Mouse (Mus musculus) hindbrain, embryonic 10.5 days (tissue): ENCODE measurements around the gene Poldip3. TPM values are rescaled to one million over a fixed set of nuclear protein-coding genes. Genes with fewer than 3 reads are reported as not detected.
A peak's percentile ranks its signal among the peaks of the same experiment; 100 is the strongest.
"Not testable (repeated sequence)": the region's sequence is repeated elsewhere in the genome, so short reads cannot be mapped to it uniquely, and the experiment has no call there.

Experiments
- DNase-seq: peaks from one replicate; pipeline ENCODE4 v3.0.0-alpha.2; 2017; ENCODE audit warnings: low spot score
- H3K27ac ChIP-seq: fragments of 300-500 bp; sonication (generic); 2 replicates; pipeline ENCODE4 v1.5.1; 2016; ENCODE audit warnings: mild to moderate bottlenecking, moderate library complexity
- H3K27me3 ChIP-seq: fragments of 300-500 bp; sonication (generic); 2 replicates; pipeline ENCODE4 v1.6.1; 2016; ENCODE audit warnings: mild to moderate bottlenecking; ENCODE audit not compliant: poor library complexity, insufficient read depth, severe bottlenecking
- H3K36me3 ChIP-seq: fragments of 300-500 bp; sonication (generic); 2 replicates; pipeline ENCODE4 v1.6.1; 2016; ENCODE audit warnings: mild to moderate bottlenecking, moderate library complexity
- H3K4me1 ChIP-seq: fragments of 300-500 bp; sonication (generic); replicated peaks from 2 replicates; pipeline ENCODE4 v1.6.1; 2016; ENCODE audit warnings: mild to moderate bottlenecking
- H3K4me3 ChIP-seq: fragments of 300-500 bp; sonication (generic); 2 replicates; pipeline ENCODE4 v1.5.1; 2016; ENCODE audit warnings: mild to moderate bottlenecking, moderate library complexity
- H3K9me3 ChIP-seq: fragments of 300-500 bp; sonication (generic); 2 replicates; pipeline ENCODE4 v1.6.1; 2016; ENCODE audit warnings: mild to moderate bottlenecking, moderate library complexity
- WGBS: fragments of 180-500 bp; shearing (Covaris S2); methylation state at CpG from one replicate; pipeline ENCODE4 v1.1.7; 2016; 5-methylcytosine and 5-hydroxymethylcytosine counted together
- polyA plus RNA-seq: library from polyadenylated mRNA; unstranded; fragments of >200 nt; fragmentation: Nextera tagmentation; extraction: Ambion mirVana; gene quantifications from 2 replicates; pipeline ENCODE4 v1.2.1, GENCODE M21; 2016

Poldip3 gene
- polyA plus RNA-seq, 1 experiment from 2014 or later = 190 TPM

GRCm38 (mm10) chr15:83145541-83145940 lies 3.6 kb downstream of the Poldip3 start:
- Histone ChIP-seq H3K9me3 (no peaks in the 10 kb centered on the region), H3K4me3 (no peak overlapping the region), H3K27me3 (no peaks in the 10 kb centered on the region), H3K4me1 (peaks cover 32% of the 10 kb centered on the region), H3K27ac (no peak overlapping the region), H3K36me3 (peaks cover 67% of the 10 kb centered on the region)
- DNase-seq = no peak
- 97% methylated on average over 6 of the region's 6 CpGs for WGBS

DNA sequence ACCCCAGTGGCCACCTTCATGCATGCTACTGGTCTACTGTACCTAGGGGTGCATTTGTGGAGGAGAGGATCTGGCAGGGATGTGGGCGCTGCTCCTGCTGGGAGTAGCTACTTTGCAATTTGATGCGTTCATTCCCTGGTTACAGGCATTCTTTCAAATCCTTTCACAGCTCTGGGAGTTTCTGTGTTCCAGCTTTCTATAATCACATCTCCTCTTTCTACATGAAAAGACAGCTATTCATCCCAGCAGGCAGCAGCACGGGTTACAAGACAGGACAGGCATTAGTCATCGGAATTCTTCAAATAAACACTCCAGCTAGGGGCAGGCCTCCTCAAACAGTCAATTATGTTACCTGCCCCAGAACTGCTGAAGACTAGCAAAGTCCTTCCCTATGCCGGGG lies 6.3 kb downstream of the Poldip3 start:
- Histone ChIP-seq H3K36me3 (peaks cover 83% of the 10 kb centered on the region), H3K4me3 (no peak overlapping the region), H3K27me3 (no peaks in the 10 kb centered on the region), H3K27ac (no peak overlapping the region), H3K4me1 (peaks cover 23% of the 10 kb centered on the region), H3K9me3 (no peaks in the 10 kb centered on the region)
- 59% methylated on average over 5 of the region's 5 CpGs for WGBS
- no peak for DNase-seq

DNA sequence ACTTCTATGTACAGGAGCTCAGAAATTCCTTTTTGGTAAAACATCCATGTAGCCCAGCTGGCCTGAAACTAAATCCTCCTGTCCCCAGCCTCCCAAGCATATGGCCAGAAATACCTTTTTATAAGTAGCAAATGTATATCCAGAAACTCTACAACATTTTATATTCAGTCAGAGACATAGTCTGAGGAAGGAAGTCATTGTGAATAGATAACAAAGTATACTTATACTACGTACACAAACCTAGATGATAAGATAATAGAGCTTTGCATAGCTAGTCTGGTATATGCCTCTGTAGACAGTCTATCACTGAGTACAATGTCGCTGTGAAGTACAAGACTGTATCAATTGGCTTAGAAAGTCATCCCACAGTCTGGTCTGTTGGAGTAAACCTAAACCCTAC lies 13.5 kb downstream of the Poldip3 start:
- Histone ChIP-seq H3K27ac (no peak overlapping the region), H3K4me3 (no peak overlapping the region), H3K9me3 (no peaks in the 10 kb centered on the region), H3K36me3 (peaks cover 90% of the 10 kb centered on the region), H3K27me3 (no peaks in the 10 kb centered on the region), H3K4me1 (no peaks in the 10 kb centered on the region)
- 94% methylated on average over 2 of the region's 2 CpGs for WGBS
- DNase-seq = no peak

DNA sequence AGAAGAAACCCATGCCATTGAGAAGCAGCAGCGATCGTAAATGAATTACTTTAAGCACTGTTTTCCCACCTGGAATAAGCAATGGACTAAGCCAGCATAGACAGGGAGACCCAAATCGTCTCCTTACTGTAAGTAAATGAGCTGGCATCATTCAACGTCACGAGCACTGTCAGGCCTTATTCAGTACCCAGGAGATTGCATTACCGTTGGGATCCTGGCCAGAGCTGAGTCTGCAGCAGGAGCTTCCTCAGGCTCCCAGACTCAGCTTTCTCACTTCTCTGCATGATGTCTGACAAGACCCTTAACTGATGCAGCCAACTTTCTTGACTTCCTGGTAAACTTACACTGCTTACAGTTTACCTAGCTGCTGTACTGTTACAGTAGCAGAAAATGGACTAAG lies 14.5 kb downstream of the Poldip3 start:
- 93% methylated on average over 6 of the region's 6 CpGs for WGBS

GRCm38 (mm10) chr15:83129530-83130231 lies 19.5 kb downstream of the Poldip3 start:
- H3K27ac ChIP-seq = no peak overlapping the region
- no peaks in the 10 kb centered on the region for H3K9me3 ChIP-seq
- WGBS = 92% methylated on average over 7 of the region's 7 CpGs
- no peak for DNase-seq
- 0 out of 2 replicates have a peak, but pooled peaks cover 5% of the 10 kb centered on the region for H3K4me1 ChIP-seq
- no peaks in the 10 kb centered on the region for H3K27me3 ChIP-seq
- peaks cover 97% of the 10 kb centered on the region for H3K36me3 ChIP-seq
- no peak overlapping the region for H3K4me3 ChIP-seq

More for the DNA sequence above, 14.5 kb downstream of the Poldip3 start:
- Histone ChIP-seq H3K27ac (no peak overlapping the region), H3K4me1 (no peaks in the 10 kb centered on the region), H3K9me3 (no peaks in the 10 kb centered on the region), H3K4me3 (no peak overlapping the region), H3K36me3 (peaks cover 94% of the 10 kb centered on the region), H3K27me3 (no peaks in the 10 kb centered on the region)
- no peak for DNase-seq

GRCm38 (mm10) chr15:83127037-83127436 lies 22.1 kb downstream of the Poldip3 start:
- WGBS = 73% methylated on average over 3 of the region's 3 CpGs
- not testable (repeated sequence) for H3K27ac ChIP-seq
- H3K36me3 ChIP-seq = peaks cover 77% of the 10 kb centered on the region

GRCm38 (mm10) chr15:83126582-83126981 lies 22.6 kb downstream of the Poldip3 start:
- no peak for DNase-seq
- no peaks in the 10 kb centered on the region for H3K9me3 ChIP-seq
- no peaks in the 10 kb centered on the region for H3K27me3 ChIP-seq
- H3K4me1 ChIP-seq = peaks cover 9% of the 10 kb centered on the region
- no peak overlapping the region for H3K4me3 ChIP-seq
- H3K27ac ChIP-seq = no peak overlapping the region
- WGBS = 92% methylated on average over 9 of the region's 9 CpGs
- peaks cover 72% of the 10 kb centered on the region for H3K36me3 ChIP-seq

More at GRCm38 (mm10) chr15:83127037-83127436, 22.1 kb downstream of the Poldip3 start:
- not testable (repeated sequence) for H3K27me3 ChIP-seq, H3K9me3 ChIP-seq, H3K4me3 ChIP-seq, DNase-seq, H3K4me1 ChIP-seq

GRCm38 (mm10) chr15:83124625-83125024 lies 24.6 kb downstream of the Poldip3 start:
- DNase-seq = no peak
- H3K9me3 ChIP-seq = no peaks in the 10 kb centered on the region
- H3K27me3 ChIP-seq = no peaks in the 10 kb centered on the region
- peaks cover 16% of the 10 kb centered on the region for H3K4me1 ChIP-seq
- no peak overlapping the region for H3K4me3 ChIP-seq
- no peak overlapping the region for H3K27ac ChIP-seq
- WGBS = 71% methylated on average over 5 of the region's 5 CpGs
- H3K36me3 ChIP-seq = peaks cover 61% of the 10 kb centered on the region

- no peaks in the 10 kb centered on the region for H3K27me3 ChIP-seq
- peaks cover 61% of the 10 kb centered on the region for H3K36me3 ChIP-seq
- no peaks in the 10 kb centered on the region for H3K9me3 ChIP-seq
- peak within 1 kb of the TSS; percentile 89 for H3K27ac ChIP-seq
- WGBS = 12% methylated on average over 32 of the region's 32 CpGs
- H3K4me3 ChIP-seq = peak within 1 kb of the TSS; percentile 92
- DNase-seq = peak; percentile 93
- peaks cover 13% of the 10 kb centered on the region for H3K4me1 ChIP-seq
Measured at GRCm38 (mm10) chr15:83122566-83123145, 26.5 kb downstream of the Poldip3 start, which contains the start of gene Rrp7a. Gene Rrp7a, minus strand, starts transcription at chr15:83122801.

- Histone ChIP-seq H3K27me3 (no peaks in the 10 kb centered on the region), H3K4me3 (peak overlapping the region; percentile 92), H3K9me3 (no peaks in the 10 kb centered on the region), H3K27ac (peak overlapping the region; percentile 89), H3K4me1 (peaks cover 12% of the 10 kb centered on the region), H3K36me3 (peaks cover 61% of the 10 kb centered on the region)
- DNase-seq = peak; percentile 70
- WGBS = 5% methylated on average over 43 of the region's 43 CpGs
Measured at GRCm38 (mm10) chr15:83121709-83122565, 27.2 kb downstream of the Poldip3 start.

DNA sequence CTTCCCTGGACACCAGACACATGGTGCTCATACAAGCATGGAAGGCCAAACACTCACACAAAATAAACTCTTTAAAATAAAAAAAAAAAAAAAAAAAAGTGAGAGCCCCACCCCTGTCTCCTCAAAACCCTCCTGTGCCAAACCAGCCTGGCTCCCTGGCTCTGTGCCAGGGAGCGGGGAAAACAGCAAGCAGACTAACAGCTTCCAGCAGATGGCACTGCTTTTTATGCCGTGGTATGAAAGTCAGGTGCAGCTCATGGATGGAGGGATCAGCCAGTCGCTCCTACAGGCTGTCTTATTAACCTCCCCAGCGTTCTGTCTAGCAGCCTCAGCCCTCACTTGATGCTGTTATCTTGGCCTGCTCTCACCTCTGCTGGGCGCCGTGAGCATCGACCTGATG lies 30.8 kb downstream of the Poldip3 start:
- no peaks in the 10 kb centered on the region for H3K9me3 ChIP-seq
- no peaks in the 10 kb centered on the region for H3K27me3 ChIP-seq
- 87% methylated on average over 7 of the region's 7 CpGs for WGBS
- H3K4me1 ChIP-seq = peaks cover 34% of the 10 kb centered on the region
- H3K27ac ChIP-seq = no peak overlapping the region
- peaks cover 68% of the 10 kb centered on the region for H3K36me3 ChIP-seq
- no peak overlapping the region for H3K4me3 ChIP-seq
- DNase-seq = no peak

DNA sequence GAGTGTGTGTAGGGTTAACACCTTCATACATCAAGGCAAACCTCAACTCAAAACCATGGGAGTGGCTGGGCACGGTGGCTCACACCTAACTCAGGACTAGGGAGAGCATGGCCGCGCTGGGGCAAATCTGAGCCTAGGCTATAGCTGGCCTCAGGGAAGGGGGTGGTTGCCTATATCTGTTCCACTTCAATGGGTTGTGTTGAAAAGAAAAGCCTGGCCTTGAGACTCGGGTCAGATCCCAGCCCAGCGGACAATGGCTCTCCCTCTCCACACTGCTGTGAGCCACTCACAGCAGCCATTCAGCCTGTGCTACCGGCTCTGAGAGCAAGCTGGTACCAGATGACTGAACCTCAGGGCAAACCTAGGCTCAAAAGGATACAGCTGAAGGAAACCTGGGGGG lies 34.1 kb downstream of the Poldip3 start:
- Histone ChIP-seq H3K4me3 (0 out of 2 replicates have a peak overlapping the region, but pooled peaks have one; percentile 1), H3K27me3 (no peaks in the 10 kb centered on the region), H3K27ac (peak overlapping the region; percentile 57), H3K4me1 (peaks cover 37% of the 10 kb centered on the region), H3K9me3 (no peaks in the 10 kb centered on the region), H3K36me3 (peaks cover 65% of the 10 kb centered on the region)
- 34% methylated on average over 6 of the region's 6 CpGs for WGBS
- DNase-seq = peak; percentile 54
